Mouse (Mus musculus) CH12.LX (cell line): ENCODE results near the gene Paf1. TPM values are rescaled to one million over a fixed set of nuclear protein-coding genes. Genes with fewer than 3 reads are reported as not detected.

Experiments
- DNase-seq: peaks from one replicate; pipeline ENCODE4 v3.0.0-alpha.2; 2013; ENCODE audit errors: extremely low read depth
- H3K27ac ChIP-seq: 2 replicates; pipeline ENCODE4 v1.5.1; 2012; ENCODE audit warnings: low read depth, mild to moderate bottlenecking, control low read depth, moderate library complexity; ENCODE audit not compliant: insufficient read depth
- H3K27me3 ChIP-seq: replicated peaks from 2 replicates; pipeline ENCODE3; 2012; ENCODE audit warnings: inconsistent platforms
- H3K36me3 ChIP-seq, 2 experiments: replicated peaks in 1 of 2; 2 replicates each; pipeline versions ENCODE3 to v1.6.1; 2012; ENCODE audit warnings: inconsistent platforms in 1 of 2, low read length in 1 of 2, mild to moderate bottlenecking in 1 of 2, mixed read lengths in 1 of 2, moderate library complexity in 1 of 2; ENCODE audit not compliant: control insufficient read depth in 1 of 2, insufficient read depth in 1 of 2
- H3K4me1 ChIP-seq, 2 experiments: 2 replicates each; pipeline ENCODE4 v1.6.1; 2012; ENCODE audit warnings: inconsistent platforms in 1 of 2, moderate library complexity in 1 of 2; ENCODE audit not compliant: insufficient read depth in 2 of 2, control insufficient read depth in 1 of 2
- H3K4me2 ChIP-seq: 2 replicates; pipeline ENCODE4 v1.6.1; 2012; ENCODE audit warnings: low read depth, mild to moderate bottlenecking, control low read depth; ENCODE audit not compliant: poor library complexity, insufficient read depth, severe bottlenecking
- H3K4me3 ChIP-seq, 3 experiments: fragments of 150-350 bp in 1 of 3; sonication (generic) in 1 of 3; replicated peaks in 1 of 3; 2 replicates each; pipeline versions ENCODE3 to v1.5.1; 2011 to 2012; ENCODE audit warnings: low read depth in 2 of 3, low read length in 2 of 3, mild to moderate bottlenecking in 2 of 3, moderate library complexity in 2 of 3, control low read depth in 1 of 3, improper control_type of control experiment in 1 of 3, inconsistent platforms in 1 of 3, mixed read lengths in 1 of 3; ENCODE audit not compliant: poor library complexity in 1 of 3
- H3K79me2 ChIP-seq: replicated peaks from 2 replicates; pipeline ENCODE4 v1.6.1; 2012; ENCODE audit warnings: mild to moderate bottlenecking, moderate library complexity; ENCODE audit not compliant: control insufficient read depth, poor library complexity, insufficient read depth, severe bottlenecking; ENCODE audit errors: extremely low read depth
- H3K9ac ChIP-seq: 2 replicates; pipeline ENCODE4 v1.6.1; 2012; ENCODE audit warnings: low read depth, mild to moderate bottlenecking, control low read depth, moderate library complexity; ENCODE audit not compliant: insufficient read depth
- H3K9me3 ChIP-seq: replicated peaks from 2 replicates; pipeline ENCODE3; 2012; ENCODE audit warnings: low read length, inconsistent platforms, mixed read lengths
- BHLHE40 ChIP-seq: IDR thresholded peaks from 2 replicates; pipeline ENCODE4 v1.6.1; 2011; ENCODE audit warnings: mild to moderate bottlenecking, low read depth, low read length, improper control_type of control experiment
- CTCF ChIP-seq, 2 experiments: IDR thresholded peaks in 1 of 2; conservative IDR thresholded peaks in 1 of 2; 2 replicates each; pipeline ENCODE4 v1.5.1; 2011 to 2012; ENCODE audit warnings: low read depth in 2 of 2, low read length in 2 of 2, improper control_type of control experiment in 1 of 2, inconsistent platforms in 1 of 2, mild to moderate bottlenecking in 1 of 2, moderate library complexity in 1 of 2
- ELF1 ChIP-seq: IDR thresholded peaks from 2 replicates; pipeline ENCODE4 v1.6.1; 2014; ENCODE audit warnings: low read depth, mild to moderate bottlenecking, inconsistent platforms, low read length, improper control_type of control experiment
- EP300 ChIP-seq: IDR thresholded peaks from 2 replicates; pipeline ENCODE4 v1.6.1; 2011; ENCODE audit warnings: low read length, improper control_type of control experiment
- ETS1 ChIP-seq: conservative IDR thresholded peaks from 2 replicates; pipeline ENCODE4 v1.6.1; 2012; ENCODE audit warnings: low read depth, mild to moderate bottlenecking, inconsistent platforms, low read length, improper control_type of control experiment, moderate library complexity
- HCFC1 ChIP-seq: IDR thresholded peaks from 2 replicates; pipeline ENCODE4 v1.6.1; 2012; ENCODE audit warnings: low read depth, mild to moderate bottlenecking, inconsistent platforms, low read length, improper control_type of control experiment
- IRF4 ChIP-seq: IDR thresholded peaks from 2 replicates; pipeline ENCODE4 v1.6.1; 2014; ENCODE audit warnings: low read depth, mild to moderate bottlenecking, inconsistent platforms, low read length, improper control_type of control experiment
- KAT2A ChIP-seq: IDR thresholded peaks from 2 replicates; pipeline ENCODE4 v1.6.1; 2012; ENCODE audit warnings: low read length, improper control_type of control experiment, inconsistent platforms; ENCODE audit not compliant: insufficient replicate concordance
- MAZ ChIP-seq: IDR thresholded peaks from 2 replicates; pipeline ENCODE4 v1.6.1; 2012; ENCODE audit warnings: low read depth, mild to moderate bottlenecking, inconsistent platforms, low read length, improper control_type of control experiment, moderate library complexity
- MEF2A ChIP-seq: IDR thresholded peaks from 2 replicates; pipeline ENCODE4 v1.6.1; 2014; ENCODE audit warnings: low read depth, mild to moderate bottlenecking, inconsistent platforms, low read length, improper control_type of control experiment, borderline replicate concordance
- MYC ChIP-seq: IDR thresholded peaks from 2 replicates; pipeline ENCODE4 v1.6.1; 2011; ENCODE audit warnings: low read depth, mild to moderate bottlenecking, improper control_type of control experiment, low read length
- NRF1 ChIP-seq: IDR thresholded peaks from 2 replicates; pipeline ENCODE4 v1.6.1; 2014; ENCODE audit warnings: low read depth, mild to moderate bottlenecking, inconsistent platforms, low read length, improper control_type of control experiment, moderate library complexity
- POLR2A ChIP-seq: IDR thresholded peaks from 2 replicates; pipeline ENCODE4 v1.6.1; 2011; ENCODE audit warnings: low read depth, mild to moderate bottlenecking, improper control_type of control experiment, low read length
- RAD21 ChIP-seq: IDR thresholded peaks from 2 replicates; pipeline ENCODE4 v1.6.1; 2011; ENCODE audit warnings: low read depth, mild to moderate bottlenecking, low read length, improper control_type of control experiment, moderate library complexity
- RCOR1 ChIP-seq: conservative IDR thresholded peaks from 2 replicates; pipeline ENCODE4 v1.6.1; 2012; ENCODE audit warnings: low read depth, mild to moderate bottlenecking, inconsistent platforms, low read length, improper control_type of control experiment
- SIN3A ChIP-seq: IDR thresholded peaks from 2 replicates; pipeline ENCODE4 v1.6.1; 2012; ENCODE audit warnings: low read length, improper control_type of control experiment, inconsistent platforms
- SMC3 ChIP-seq: IDR thresholded peaks from 2 replicates; pipeline ENCODE4 v1.6.1; 2011; ENCODE audit warnings: low read depth, low read length, improper control_type of control experiment
- TBP ChIP-seq: conservative IDR thresholded peaks from 2 replicates; pipeline ENCODE4 v1.6.1; 2011; ENCODE audit warnings: low read depth, low read length, improper control_type of control experiment
- TCF12 ChIP-seq: IDR thresholded peaks from 2 replicates; pipeline ENCODE4 v1.6.1; 2014; ENCODE audit warnings: low read depth, mild to moderate bottlenecking, inconsistent platforms, low read length, improper control_type of control experiment
- USF1 ChIP-seq: IDR thresholded peaks from 2 replicates; pipeline ENCODE4 v1.6.1; 2014; ENCODE audit warnings: low read depth, mild to moderate bottlenecking, inconsistent platforms, low read length, improper control_type of control experiment
- ZMIZ1 ChIP-seq: IDR thresholded peaks from 2 replicates; pipeline ENCODE4 v1.6.1; 2012; ENCODE audit warnings: low read depth, mild to moderate bottlenecking, inconsistent platforms, low read length, improper control_type of control experiment
- ZNF384 ChIP-seq: IDR thresholded peaks from 2 replicates; pipeline ENCODE4 v1.6.1; 2012; ENCODE audit warnings: low read depth, low read length, improper control_type of control experiment, inconsistent platforms
- dilution Hi-C: fragments of 300-500 bp; cut with MboI; formaldehyde crosslinking; loops from 2 replicates; pipeline ENCODE4 v1.14.3; 2020; ENCODE audit warnings: low sequenced_read_pairs; ENCODE audit not compliant: extremely low pct_unique_long_range_greater_than_20kb, extremely low pct_ligation_motif_present
- in situ Hi-C: fragments of 300-500 bp; cut with MboI; formaldehyde crosslinking; loops from 3 replicates; pipeline ENCODE4 v1.14.3; 2019; ENCODE audit warnings: low sequenced_read_pairs, low pct_ligation_motif_present, low pct_unique_long_range_greater_than_20kb, mixed read lengths
- polyA plus RNA-seq: library from polyadenylated mRNA; unstranded; fragments of >175 nt; gene quantifications from 2 replicates; pipeline ENCODE4 v1.2.1, GENCODE M21; 2012; ENCODE audit warnings: low read depth; ENCODE audit not compliant: insufficient read length
- total RNA-seq, 2 experiments: library from RNA; depleted of rRNA; stranded (reverse); fragments of 300-350 nt in 1 of 2; fragments of >200 nt in 1 of 2; gene quantifications; 2 replicates each; pipeline ENCODE4 v1.2.3; 2012 to 2014

Gene Paf1
- total and polyA plus RNA-seq, 3 experiments, result 42.2 to 105 (median 45.9) TPM

DNA sequence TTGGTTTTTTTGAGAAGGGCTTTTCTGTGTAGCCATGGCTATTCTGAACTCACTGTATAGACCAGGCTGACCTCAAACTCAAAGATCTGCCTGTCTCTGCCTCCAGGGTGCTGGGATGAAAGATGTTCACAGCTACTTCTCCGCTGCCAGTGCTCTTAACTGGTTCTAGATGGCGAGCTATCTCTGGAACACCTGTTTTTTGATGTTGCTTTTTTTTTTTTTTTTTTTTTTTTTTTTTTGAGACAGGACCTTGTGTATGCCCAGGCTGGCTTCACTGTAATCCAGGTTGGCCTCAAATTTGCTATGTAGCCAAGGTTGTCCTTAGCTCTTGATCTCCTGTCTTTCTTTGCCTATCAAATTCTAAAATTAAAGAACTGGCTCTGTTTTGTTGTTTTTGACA, 46.0 kb downstream of the Paf1 start:
- H3K4me3 ChIP-seq, result no peak overlapping the region
- peaks cover 4% of the 10 kb centered on the region for H3K79me2 ChIP-seq
- peaks cover 7 to 61% of the 10 kb centered on the region in 2 experiments; a peak in 3 of 4 replicates for H3K4me1 ChIP-seq
- TF ChIP-seq SMC3 (no peak), ZNF384 (peak; percentile 51; the same call in 1 of the 2 replicates), EP300 (no peak), BHLHE40 (no peak), KAT2A (no peak)
- no peaks in the 10 kb centered on the region for H3K36me3 ChIP-seq
- H3K9ac ChIP-seq, result no peak overlapping the region
- no peaks in the 10 kb centered on the region for H3K27me3 ChIP-seq
- no peak overlapping the region for H3K4me2 ChIP-seq
- dilution Hi-C loops, result no loop called here
- in situ Hi-C loops, result loop anchor here (5.0 kb wide), 1 partner anchor 94 kb away; no protein-coding TSS in a partner anchor
- no peak for DNase-seq
- no peaks in the 10 kb centered on the region for H3K9me3 ChIP-seq
- no peak overlapping the region for H3K27ac ChIP-seq

DNA sequence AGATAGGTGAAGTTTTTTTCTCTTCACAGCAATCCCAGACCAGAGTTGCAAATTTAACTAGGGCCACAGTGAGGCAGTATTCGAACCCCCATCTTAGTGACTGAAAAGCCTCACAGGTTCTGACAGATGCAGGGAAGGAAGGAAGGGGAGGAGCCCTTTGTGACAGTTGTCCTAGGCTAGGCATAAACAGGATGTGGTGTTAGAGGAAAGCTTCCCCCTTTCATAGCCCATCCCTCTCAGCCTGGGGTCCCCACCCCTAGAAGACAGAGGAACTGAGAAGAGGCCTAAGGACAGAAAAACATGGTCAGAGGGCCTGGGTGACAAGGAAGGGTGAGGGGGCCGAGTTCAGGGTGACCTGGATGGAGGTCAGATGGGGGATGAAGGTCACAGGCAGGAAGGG, 48.0 kb downstream of the Paf1 start:
- peaks cover 16 to 60% of the 10 kb centered on the region in 2 experiments for H3K4me1 ChIP-seq
- DNase-seq, result peak; percentile 90
- in situ Hi-C loops, result no loop called here
- H3K79me2 ChIP-seq, result no peaks in the 10 kb centered on the region
- H3K4me3 ChIP-seq, result peak overlapping the region; percentile 42 to 48 (median 48)
- H3K9ac ChIP-seq, result peak overlapping the region; percentile 59
- TF ChIP-seq RAD21 (peak; percentile 42), HCFC1 (peak; percentile 57; the same call in 1 of the 2 replicates), IRF4 (peak; percentile 82), MAZ (peak; percentile 71; the same call in 1 of the 2 replicates), SMC3 (peak; percentile 37), ZNF384 (0 out of 2 replicates have a peak, but pooled peaks have one; percentile 33), USF1 (no peak), NRF1 (no peak), ZMIZ1 (0 out of 2 replicates have a peak, but pooled peaks have one; percentile 28), TCF12 (peak; percentile 57; the same call in 1 of the 2 replicates), ETS1 (peak; percentile 39; the same call in 1 of the 2 replicates), SIN3A (peak; percentile 87), MYC (no peak), CTCF (conservative IDR thresholded peaks at IDR 0.05 in 1 of 2, IDR thresholded peaks at IDR 0.05 in 1 of 2; ENCODE audit: low read depth in 2 of 2, low read length in 2 of 2) (peak in 1 of 2 experiments; percentile 63; a peak in 2 of 4 replicates), RCOR1 (no peak), TBP (peak; percentile 53; the same call in 1 of the 2 replicates), BHLHE40 (no peak), MEF2A (peak; percentile 39; the same call in 1 of the 2 replicates), ELF1 (peak; percentile 72), POLR2A (peak; percentile 54; the same call in 1 of the 2 replicates)
- peak overlapping the region; percentile 95 for H3K27ac ChIP-seq
- peaks cover 0 to 9% of the 10 kb centered on the region in 2 experiments for H3K36me3 ChIP-seq
- dilution Hi-C loops, result no loop called here
- no peaks in the 10 kb centered on the region for H3K9me3 ChIP-seq
- H3K4me2 ChIP-seq, result peak overlapping the region; percentile 73
- H3K27me3 ChIP-seq, result no peaks in the 10 kb centered on the region
